Mouse (Mus musculus) kidney, embryonic 15.5 days (tissue): ENCODE measurements around the gene Ankfn1. TPM values are rescaled to one million over a fixed set of nuclear protein-coding genes. Genes with fewer than 3 reads are reported as not detected.

Experiments
- ATAC-seq: fragments of 200-750 bp; cut with Nextera tagmentation; replicated peaks from 2 replicates; pipeline ENCODE4 v1.8.0; 2017; ENCODE audit warnings: moderate TSS enrichment; ENCODE audit not compliant: low FRiP score
- H3K27ac ChIP-seq: fragments of 300-500 bp; sonication (generic); 2 replicates; pipeline ENCODE4 v1.5.1; 2015; ENCODE audit warnings: mild to moderate bottlenecking, inconsistent platforms
- H3K27me3 ChIP-seq: fragments of 300-500 bp; sonication (generic); 2 replicates; pipeline ENCODE4 v1.6.1; 2015; ENCODE audit warnings: inconsistent platforms
- H3K36me3 ChIP-seq: fragments of 300-500 bp; sonication (generic); 2 replicates; pipeline ENCODE4 v1.6.1; 2015; ENCODE audit warnings: inconsistent platforms
- H3K4me1 ChIP-seq: fragments of 300-500 bp; sonication (generic); 2 replicates; pipeline ENCODE4 v1.6.1; 2015; ENCODE audit warnings: inconsistent platforms
- H3K4me2 ChIP-seq: fragments of 300-500 bp; sonication (generic); 2 replicates; pipeline ENCODE4 v1.6.1; 2015; ENCODE audit warnings: moderate library complexity, mild to moderate bottlenecking, inconsistent platforms
- H3K4me3 ChIP-seq: fragments of 300-500 bp; sonication (generic); replicated peaks from 2 replicates; pipeline ENCODE4 v1.5.1; 2015; ENCODE audit warnings: mild to moderate bottlenecking, inconsistent platforms
- H3K9ac ChIP-seq: fragments of 300-500 bp; sonication (generic); 2 replicates; pipeline ENCODE4 v1.6.1; 2015; ENCODE audit warnings: mild to moderate bottlenecking, inconsistent platforms
- H3K9me3 ChIP-seq: fragments of 300-500 bp; sonication (generic); replicated peaks from 2 replicates; pipeline ENCODE4 v1.6.1; 2016; ENCODE audit warnings: inconsistent platforms
- WGBS: fragments of 180-500 bp; shearing (Covaris S2); methylation state at CpG from one replicate; pipeline ENCODE4 v1.1.7; 2015; ENCODE audit warnings: mixed read lengths; 5-methylcytosine and 5-hydroxymethylcytosine counted together
- polyA plus RNA-seq: library from polyadenylated mRNA; unstranded; fragments of >200 nt; fragmentation: Nextera tagmentation; extraction: Ambion mirVana; gene quantifications from 2 replicates; pipeline ENCODE4 v1.2.1, GENCODE M21; 2015

Gene Ankfn1
- 0.18 and 0.23 TPM in 2 replicates for polyA plus RNA-seq

- H3K36me3 ChIP-seq, result no peaks in the 10 kb centered on the region
- H3K4me3 ChIP-seq, result no peak within 1 kb of the TSS
- no peaks in the 10 kb centered on the region for H3K27me3 ChIP-seq
- no peak within 1 kb of the TSS for H3K9ac ChIP-seq
- WGBS, result 51% methylated on average over 7 of the region's 7 CpGs
- H3K27ac ChIP-seq, result no peak within 1 kb of the TSS
- 0 out of 2 replicates have a peak, but pooled peaks cover 2% of the 10 kb centered on the region for H3K4me1 ChIP-seq
- no peaks in the 10 kb centered on the region for H3K9me3 ChIP-seq
- no peak for ATAC-seq
- no peak within 1 kb of the TSS for H3K4me2 ChIP-seq
Measured at GRCm38 (mm10) chr11:89777431-89777830, at the start of gene Ankfn1. Gene Ankfn1, minus strand, starts transcription at chr11:89777653.

- no peak overlapping the region for H3K9ac ChIP-seq
- 56% methylated on average over 8 of the region's 8 CpGs for WGBS
- H3K27ac ChIP-seq, result no peak overlapping the region
- no peak for ATAC-seq
- no peaks in the 10 kb centered on the region for H3K9me3 ChIP-seq
- no peaks in the 10 kb centered on the region for H3K36me3 ChIP-seq
- H3K27me3 ChIP-seq, result no peaks in the 10 kb centered on the region
- H3K4me2 ChIP-seq, result no peak overlapping the region
- H3K4me3 ChIP-seq, result no peak overlapping the region
- no peaks in the 10 kb centered on the region for H3K4me1 ChIP-seq
Measured at GRCm38 (mm10) chr11:89823661-89824446, 46.4 kb upstream of the Ankfn1 start.

- Histone ChIP-seq H3K9ac (no peak overlapping the region), H3K4me2 (no peak overlapping the region), H3K27me3 (no peaks in the 10 kb centered on the region), H3K9me3 (no peaks in the 10 kb centered on the region), H3K4me3 (no peak overlapping the region), H3K27ac (no peak overlapping the region), H3K4me1 (no peaks in the 10 kb centered on the region), H3K36me3 (no peaks in the 10 kb centered on the region)
- WGBS, result 60% methylated on average over 4 of the region's 4 CpGs
- ATAC-seq, result no peak
Measured at GRCm38 (mm10) chr11:89818594-89818993, 41.1 kb upstream of the Ankfn1 start.

- ATAC-seq, result no peak
- H3K9me3 ChIP-seq, result no peaks in the 10 kb centered on the region
- no peak overlapping the region for H3K27ac ChIP-seq
- no peak overlapping the region for H3K9ac ChIP-seq
- 0 out of 2 replicates have a peak, but pooled peaks cover 2% of the 10 kb centered on the region for H3K27me3 ChIP-seq
- H3K36me3 ChIP-seq, result no peaks in the 10 kb centered on the region
- no peak overlapping the region for H3K4me3 ChIP-seq
- no peaks in the 10 kb centered on the region for H3K4me1 ChIP-seq
- WGBS, result 72% methylated on average over 1 of the region's 1 CpGs
- H3K4me2 ChIP-seq, result no peak overlapping the region
Measured at GRCm38 (mm10) chr11:89811403-89811802, 34.0 kb upstream of the Ankfn1 start.

GRCm38 (mm10) chr11:89807998-89808397, 30.5 kb upstream of the Ankfn1 start:
- Histone ChIP-seq H3K4me2 (no peak overlapping the region), H3K9ac (no peak overlapping the region), H3K36me3 (no peaks in the 10 kb centered on the region), H3K27ac (no peak overlapping the region), H3K4me3 (no peak overlapping the region), H3K9me3 (no peaks in the 10 kb centered on the region), H3K4me1 (peaks cover 7% of the 10 kb centered on the region), H3K27me3 (0 out of 2 replicates have a peak, but pooled peaks cover 2% of the 10 kb centered on the region)
- WGBS, result 79% methylated on average over 11 of the region's 11 CpGs
- ATAC-seq, result no peak

- no peak overlapping the region for H3K9ac ChIP-seq
- H3K27ac ChIP-seq, result no peak overlapping the region
- peaks cover 7% of the 10 kb centered on the region for H3K4me1 ChIP-seq
- no peaks in the 10 kb centered on the region for H3K27me3 ChIP-seq
- no peaks in the 10 kb centered on the region for H3K9me3 ChIP-seq
- H3K36me3 ChIP-seq, result no peaks in the 10 kb centered on the region
- 22% methylated on average over 5 of the region's 5 CpGs for WGBS
- no peak overlapping the region for H3K4me2 ChIP-seq
- no peak for ATAC-seq
- no peak overlapping the region for H3K4me3 ChIP-seq
Measured at GRCm38 (mm10) chr11:89804822-89805221, 27.4 kb upstream of the Ankfn1 start.

GRCm38 (mm10) chr11:89803974-89804373, 26.5 kb upstream of the Ankfn1 start:
- no peak for ATAC-seq
- Histone ChIP-seq H3K27ac (no peak overlapping the region), H3K36me3 (no peaks in the 10 kb centered on the region), H3K4me3 (no peak overlapping the region), H3K9me3 (no peaks in the 10 kb centered on the region), H3K4me2 (no peak overlapping the region), H3K9ac (no peak overlapping the region), H3K4me1 (peaks cover 7% of the 10 kb centered on the region), H3K27me3 (no peaks in the 10 kb centered on the region)
- WGBS, result 71% methylated on average over 5 of the region's 5 CpGs

GRCm38 (mm10) chr11:89792709-89793108, 15.3 kb upstream of the Ankfn1 start:
- ATAC-seq, result no peak
- no peak overlapping the region for H3K9ac ChIP-seq
- H3K4me2 ChIP-seq, result no peak overlapping the region
- 85% methylated on average over 3 of the region's 3 CpGs for WGBS
- H3K4me1 ChIP-seq, result no peaks in the 10 kb centered on the region
- no peak overlapping the region for H3K27ac ChIP-seq
- no peak overlapping the region for H3K4me3 ChIP-seq
- H3K36me3 ChIP-seq, result no peaks in the 10 kb centered on the region
- no peaks in the 10 kb centered on the region for H3K9me3 ChIP-seq
- H3K27me3 ChIP-seq, result no peaks in the 10 kb centered on the region

GRCm38 (mm10) chr11:89776070-89776469, 1.4 kb downstream of the Ankfn1 start:
- 67% methylated on average over 3 of the region's 3 CpGs for WGBS
- no peaks in the 10 kb centered on the region for H3K27me3 ChIP-seq
- H3K36me3 ChIP-seq, result no peaks in the 10 kb centered on the region
- H3K9me3 ChIP-seq, result no peaks in the 10 kb centered on the region
- ATAC-seq, result no peak
- no peak overlapping the region for H3K27ac ChIP-seq
- H3K4me2 ChIP-seq, result no peak overlapping the region
- H3K9ac ChIP-seq, result no peak overlapping the region
- 0 out of 2 replicates have a peak, but pooled peaks cover 2% of the 10 kb centered on the region for H3K4me1 ChIP-seq
- no peak overlapping the region for H3K4me3 ChIP-seq

GRCm38 (mm10) chr11:89774913-89775312, 2.5 kb downstream of the Ankfn1 start:
- H3K4me3 ChIP-seq, result no peak overlapping the region
- H3K36me3 ChIP-seq, result no peaks in the 10 kb centered on the region
- H3K27ac ChIP-seq, result no peak overlapping the region
- 0 out of 2 replicates have a peak, but pooled peaks cover 2% of the 10 kb centered on the region for H3K4me1 ChIP-seq
- 82% methylated on average over 3 of the region's 3 CpGs for WGBS
- no peak for ATAC-seq
- no peaks in the 10 kb centered on the region for H3K27me3 ChIP-seq
- no peak overlapping the region for H3K9ac ChIP-seq
- no peaks in the 10 kb centered on the region for H3K9me3 ChIP-seq
- H3K4me2 ChIP-seq, result no peak overlapping the region

- ATAC-seq, result no peak
- Histone ChIP-seq H3K4me3 (no peak overlapping the region), H3K9me3 (no peaks in the 10 kb centered on the region), H3K9ac (no peak overlapping the region), H3K36me3 (no peaks in the 10 kb centered on the region), H3K4me1 (0 out of 2 replicates have a peak, but pooled peaks cover 2% of the 10 kb centered on the region), H3K27me3 (no peaks in the 10 kb centered on the region), H3K4me2 (no peak overlapping the region), H3K27ac (no peak overlapping the region)
- WGBS, result 84% methylated on average over 2 of the region's 2 CpGs
Measured at GRCm38 (mm10) chr11:89772941-89773340, 4.5 kb downstream of the Ankfn1 start.

GRCm38 (mm10) chr11:89765770-89766148, 11.7 kb downstream of the Ankfn1 start:
- peaks cover 6% of the 10 kb centered on the region; the same call in 1 of the 2 replicates for H3K4me1 ChIP-seq
- H3K36me3 ChIP-seq, result no peaks in the 10 kb centered on the region
- H3K27ac ChIP-seq, result no peak overlapping the region
- no peak overlapping the region for H3K4me2 ChIP-seq
- WGBS, result 74% methylated on average over 2 of the region's 2 CpGs
- no peaks in the 10 kb centered on the region for H3K9me3 ChIP-seq
- no peak overlapping the region for H3K9ac ChIP-seq
- ATAC-seq, result no peak
- H3K4me3 ChIP-seq, result no peak overlapping the region
- H3K27me3 ChIP-seq, result no peaks in the 10 kb centered on the region
